Mouse (Mus musculus) C2C12 (cell line): Measurements from ENCODE around the gene Gm7694.

Experiments
- CEBPB ChIP-seq: IDR thresholded peaks from one replicate; pipeline ENCODE4 v1.6.1; 2011; ENCODE audit warnings: low read depth, mild to moderate bottlenecking, control low read depth, moderate library complexity
- CTCF ChIP-seq: IDR thresholded peaks from one replicate; pipeline ENCODE4 v1.5.1; 2011; ENCODE audit not compliant: control insufficient read depth, insufficient read depth, insufficient read length
- FOSL1 ChIP-seq: IDR thresholded peaks from one replicate; pipeline ENCODE4 v1.8.0; 2011; ENCODE audit warnings: mild to moderate bottlenecking, low read length; ENCODE audit not compliant: poor library complexity, insufficient read depth, severe bottlenecking
- MAX ChIP-seq: IDR thresholded peaks from one replicate; pipeline ENCODE4 v1.6.1; 2011; ENCODE audit warnings: mild to moderate bottlenecking, control low read depth
- MYOD1 ChIP-seq: IDR thresholded peaks from one replicate; pipeline ENCODE4 v1.6.1; 2011; ENCODE audit warnings: low read depth; ENCODE audit not compliant: control insufficient read depth, insufficient read length
- MYOG ChIP-seq: IDR thresholded peaks from one replicate; pipeline ENCODE4 v1.6.1; 2011; ENCODE audit not compliant: control insufficient read depth, insufficient read length; ENCODE audit errors: extremely low read depth
- USF1 ChIP-seq: IDR thresholded peaks from one replicate; pipeline ENCODE4 v1.6.1; 2011; ENCODE audit warnings: low read depth, mild to moderate bottlenecking, control low read depth, moderate library complexity

- no peak for TF ChIP-seq CTCF
- TF ChIP-seq USF1, result no peak
- TF ChIP-seq CEBPB, result no peak
- TF ChIP-seq MYOG, result no peak
- no peak for TF ChIP-seq MAX
- no peak for TF ChIP-seq FOSL1
- no peak for TF ChIP-seq MYOD1
Measured at GRCm38 (mm10) chr1:170294786-170295570, 11.2 kb downstream of the Gm7694 start.
